Mouse (Mus musculus) cortical plate, adult 2 months (tissue): Measurements from ENCODE around the gene Kat2b.

Experiments used
- CTCF ChIP-seq: fragments of 200-500 bp; IDR thresholded peaks from 2 replicates; pipeline ENCODE4 v1.5.1; 2011; ENCODE audit warnings: mild to moderate bottlenecking, control low read depth, low read length; ENCODE audit not compliant: insufficient read depth; ENCODE audit errors: extremely low read depth
- POLR2A ChIP-seq: fragments of 200-500 bp; IDR thresholded peaks from 2 replicates; pipeline ENCODE4 v1.6.1; 2011; ENCODE audit warnings: mild to moderate bottlenecking, low read length, control low read depth; ENCODE audit not compliant: insufficient read depth; ENCODE audit errors: extremely low read depth

DNA sequence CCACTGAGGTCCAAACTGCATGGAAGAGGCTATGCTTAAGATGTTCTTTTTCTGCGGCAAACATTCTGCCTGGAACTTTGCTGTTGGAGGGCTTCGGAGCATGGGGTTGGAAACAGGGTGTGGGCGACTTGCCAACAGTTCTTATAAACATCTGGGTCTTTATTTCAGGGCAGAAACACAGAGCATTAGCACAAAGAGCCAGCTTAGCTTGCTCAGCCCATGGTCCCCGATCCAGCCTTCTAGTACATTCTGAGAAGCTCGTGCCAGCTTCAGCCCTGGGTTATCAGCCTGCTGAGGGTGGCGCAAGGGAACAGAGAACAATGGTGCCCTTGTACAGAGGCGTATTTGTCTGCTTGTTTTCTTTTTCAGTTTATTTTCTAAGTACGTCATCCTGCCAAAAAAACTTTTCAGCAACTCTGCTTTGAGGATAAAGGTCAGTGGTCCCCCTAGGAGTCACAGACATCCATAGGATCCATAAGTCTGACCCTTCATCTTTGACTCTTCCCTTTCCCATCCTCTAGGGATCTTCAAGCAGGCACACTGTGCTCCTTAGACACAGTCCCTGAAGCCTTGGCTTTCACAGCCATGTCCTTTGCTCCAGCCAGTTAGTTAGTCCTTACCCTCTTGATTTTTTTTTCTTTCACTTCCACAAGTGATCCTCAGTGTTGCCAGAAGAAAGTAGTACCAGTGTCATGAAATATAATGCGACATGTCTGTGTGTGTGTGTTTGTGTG lies 22.9 kb upstream of the Kat2b start:
- TF ChIP-seq CTCF, result no peak
- TF ChIP-seq POLR2A, result no peak
